Mouse (Mus musculus) limb, embryonic 11.5 days (tissue): ENCODE results near the gene Adora1. TPM values are rescaled to one million over a fixed set of nuclear protein-coding genes. Genes with fewer than 3 reads are reported as not detected.

Experiments
- ATAC-seq: fragments of 200-750 bp; cut with Nextera tagmentation; 2 replicates; pipeline ENCODE4 v1.8.0; 2017; ENCODE audit warnings: low read depth; ENCODE audit not compliant: insufficient number of reproducible peaks, low FRiP score, low TSS enrichment
- DNase-seq: peaks from one replicate; pipeline ENCODE4 v3.0.0-alpha.2; 2015; ENCODE audit warnings: low spot score
- H3K27ac ChIP-seq: fragments of 300-500 bp; sonication (generic); replicated peaks from 2 replicates; pipeline ENCODE4 v1.5.1; 2014; ENCODE audit warnings: low read depth, mild to moderate bottlenecking, low read length
- H3K27me3 ChIP-seq: fragments of 300-500 bp; sonication (generic); 2 replicates; pipeline ENCODE4 v1.6.1; 2014; ENCODE audit warnings: mild to moderate bottlenecking, low read length, mixed read lengths; ENCODE audit not compliant: control insufficient read depth, insufficient read depth
- H3K36me3 ChIP-seq: fragments of 300-500 bp; sonication (generic); 2 replicates; pipeline ENCODE4 v1.6.1; 2014; ENCODE audit warnings: mild to moderate bottlenecking, low read length, moderate library complexity, mixed read lengths; ENCODE audit not compliant: control insufficient read depth, insufficient read depth
- H3K4me1 ChIP-seq: fragments of 300-500 bp; sonication (generic); 2 replicates; pipeline ENCODE4 v1.6.1; 2014; ENCODE audit warnings: low read length, mixed read lengths; ENCODE audit not compliant: control insufficient read depth, insufficient read depth
- H3K4me2 ChIP-seq: fragments of 300-500 bp; sonication (generic); 2 replicates; pipeline ENCODE4 v1.6.1; 2014; ENCODE audit warnings: low read depth, mild to moderate bottlenecking, moderate library complexity; ENCODE audit not compliant: severe bottlenecking
- H3K4me3 ChIP-seq: fragments of 300-500 bp; sonication (generic); 2 replicates; pipeline ENCODE4 v1.5.1; 2014; ENCODE audit warnings: low read depth, low read length
- H3K9ac ChIP-seq: fragments of 300-500 bp; sonication (generic); 2 replicates; pipeline ENCODE4 v1.6.1; 2014; ENCODE audit warnings: mild to moderate bottlenecking, low read length
- H3K9me3 ChIP-seq: fragments of 300-500 bp; sonication (generic); 2 replicates; pipeline ENCODE4 v1.6.1; 2016; ENCODE audit warnings: low read length; ENCODE audit not compliant: control insufficient read depth
- WGBS: fragments of 180-500 bp; shearing (Covaris S2); extraction: QIAGEN DNeasy Blood & Tissue Kit; methylation state at CpG from one replicate; pipeline ENCODE4 v1.1.7; 2014; 5-methylcytosine and 5-hydroxymethylcytosine counted together
- polyA plus RNA-seq: library from polyadenylated mRNA; unstranded; fragments of >200 nt; fragmentation: Nextera tagmentation; extraction: Ambion mirVana; gene quantifications from 2 replicates; pipeline ENCODE4 v1.2.1, GENCODE M21; 2014

The Adora1 gene
- polyA plus RNA-seq, 1 experiment from 2014 or later, result 0.88 TPM

- Histone ChIP-seq H3K27me3 (no peaks in the 10 kb centered on the region), H3K4me1 (peaks cover 13% of the 10 kb centered on the region), H3K4me3 (no peak overlapping the region), H3K4me2 (no peak overlapping the region), H3K9ac (no peak overlapping the region), H3K36me3 (no peaks in the 10 kb centered on the region), H3K9me3 (no peaks in the 10 kb centered on the region), H3K27ac (no peak overlapping the region)
- DNase-seq (no peak), ATAC-seq (no peak)
- WGBS, result 23% methylated on average over 12 of the region's 12 CpGs
Observed at GRCm38 (mm10) chr1:134188989-134189729, 46.1 kb downstream of the Adora1 start.

- H3K9me3 ChIP-seq, result no peaks in the 10 kb centered on the region
- H3K4me1 ChIP-seq, result peaks cover 4% of the 10 kb centered on the region
- no peak overlapping the region for H3K27ac ChIP-seq
- H3K4me2 ChIP-seq, result no peak overlapping the region
- H3K36me3 ChIP-seq, result no peaks in the 10 kb centered on the region
- WGBS, result 85% methylated on average over 5 of the region's 5 CpGs
- H3K27me3 ChIP-seq, result no peaks in the 10 kb centered on the region
- ATAC-seq (no peak), DNase-seq (no peak)
- H3K9ac ChIP-seq, result no peak overlapping the region
- no peak overlapping the region for H3K4me3 ChIP-seq
Observed at GRCm38 (mm10) chr1:134188217-134188616, 47.0 kb downstream of the Adora1 start.

GRCm38 (mm10) chr1:134184089-134184488 is 51.1 kb downstream of the Adora1 start:
- Histone ChIP-seq H3K27ac (no peak overlapping the region), H3K9ac (no peak overlapping the region), H3K4me2 (no peak overlapping the region), H3K4me3 (no peak overlapping the region), H3K27me3 (no peaks in the 10 kb centered on the region), H3K4me1 (0 out of 2 replicates have a peak, but pooled peaks cover 2% of the 10 kb centered on the region), H3K36me3 (no peaks in the 10 kb centered on the region), H3K9me3 (no peaks in the 10 kb centered on the region)
- DNase-seq, result no peak
- no peak for ATAC-seq
- WGBS, result 87% methylated on average over 4 of the region's 4 CpGs

- H3K27me3 ChIP-seq, result no peaks in the 10 kb centered on the region
- no peaks in the 10 kb centered on the region for H3K9me3 ChIP-seq
- no peak for ATAC-seq
- 0 out of 2 replicates have a peak, but pooled peaks cover 2% of the 10 kb centered on the region for H3K4me1 ChIP-seq
- H3K9ac ChIP-seq, result no peak within 1 kb of the TSS
- no peaks in the 10 kb centered on the region for H3K36me3 ChIP-seq
- no peak within 1 kb of the TSS for H3K4me2 ChIP-seq
- no peak for DNase-seq
- WGBS, result 49% methylated on average over 4 of the region's 4 CpGs
- H3K4me3 ChIP-seq, result no peak within 1 kb of the TSS
- no peak within 1 kb of the TSS for H3K27ac ChIP-seq
Observed at GRCm38 (mm10) chr1:134182025-134182424, 53.2 kb downstream of the Adora1 start, which contains the start of gene Chil1. TSS of gene Chil1 (plus strand) at chr1:134182176.

- H3K4me1 ChIP-seq, result 0 out of 2 replicates have a peak, but pooled peaks cover 2% of the 10 kb centered on the region
- no peak overlapping the region for H3K9ac ChIP-seq
- no peak overlapping the region for H3K4me2 ChIP-seq
- DNase-seq (no peak), ATAC-seq (no peak)
- WGBS, result 90% methylated on average over 5 of the region's 5 CpGs
- H3K27ac ChIP-seq, result no peak overlapping the region
- H3K4me3 ChIP-seq, result no peak overlapping the region
- no peaks in the 10 kb centered on the region for H3K36me3 ChIP-seq
- no peaks in the 10 kb centered on the region for H3K27me3 ChIP-seq
- H3K9me3 ChIP-seq, result no peaks in the 10 kb centered on the region
Observed at GRCm38 (mm10) chr1:134177976-134178375, 57.3 kb downstream of the Adora1 start.

- Histone ChIP-seq H3K9me3 (no peaks in the 10 kb centered on the region), H3K27ac (no peak overlapping the region), H3K4me2 (no peak overlapping the region), H3K4me3 (no peak overlapping the region), H3K9ac (no peak overlapping the region), H3K36me3 (no peaks in the 10 kb centered on the region), H3K27me3 (no peaks in the 10 kb centered on the region), H3K4me1 (no peaks in the 10 kb centered on the region)
- WGBS, result 81% methylated on average over 7 of the region's 7 CpGs
- ATAC-seq (no peak), DNase-seq (no peak)
Observed at GRCm38 (mm10) chr1:134173081-134173480, 62.1 kb downstream of the Adora1 start.

GRCm38 (mm10) chr1:134168985-134169697 is 66.1 kb downstream of the Adora1 start:
- Histone ChIP-seq H3K36me3 (no peaks in the 10 kb centered on the region), H3K9ac (no peak overlapping the region), H3K4me3 (no peak overlapping the region), H3K4me1 (no peaks in the 10 kb centered on the region), H3K27ac (no peak overlapping the region), H3K9me3 (no peaks in the 10 kb centered on the region), H3K27me3 (no peaks in the 10 kb centered on the region), H3K4me2 (no peak overlapping the region)
- WGBS, result 89% methylated on average over 8 of the region's 8 CpGs
- no peak for ATAC-seq
- DNase-seq, result no peak

- no peak overlapping the region for H3K9ac ChIP-seq
- no peak overlapping the region for H3K27ac ChIP-seq
- ATAC-seq, result no peak
- H3K27me3 ChIP-seq, result no peaks in the 10 kb centered on the region
- WGBS, result 80% methylated on average over 3 of the region's 3 CpGs
- no peak overlapping the region for H3K4me2 ChIP-seq
- H3K9me3 ChIP-seq, result no peaks in the 10 kb centered on the region
- no peaks in the 10 kb centered on the region for H3K36me3 ChIP-seq
- no peak for DNase-seq
- H3K4me1 ChIP-seq, result no peaks in the 10 kb centered on the region
- H3K4me3 ChIP-seq, result no peak overlapping the region
Observed at GRCm38 (mm10) chr1:134168567-134168966, 66.7 kb downstream of the Adora1 start.
